8 mouse cellular contexts compared by ENCODE assay signal in the genomic region with DNA sequence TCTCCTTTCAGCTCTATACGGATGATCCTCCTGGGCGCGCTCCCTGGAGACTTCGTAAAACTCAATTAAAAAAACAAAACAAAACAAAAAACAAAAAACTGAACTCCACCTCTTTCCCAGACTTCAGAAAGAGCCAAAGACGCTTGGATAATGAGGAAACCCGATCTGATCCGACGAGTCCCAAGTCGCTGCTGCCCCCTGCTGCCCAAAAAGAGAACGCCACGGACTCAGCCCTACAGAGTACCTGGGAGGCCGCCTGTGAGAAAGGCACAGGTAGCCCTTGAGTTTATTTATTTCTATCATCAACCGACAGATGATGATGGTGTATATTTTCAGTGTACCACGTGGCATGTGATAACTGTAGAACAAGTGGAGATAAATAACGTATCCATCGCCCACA. TPM values are rescaled to one million over a fixed set of nuclear protein-coding genes. Genes with fewer than 3 reads are reported as not detected.
DNase-seq lines count a peak whose midpoint lies in the region; ATAC-seq lines count a peak whose summit lies in the region.

No protein-coding gene starts in this region.

- H3K27ac ChIP-seq in hindbrain, embryonic 13.5 days: no peak overlapping the region

- peak overlapping the region; percentile 23; the same call in 1 of the 2 replicates for H3K4me2 ChIP-seq in hindbrain, embryonic 13.5 days

- H3K36me3 ChIP-seq in hindbrain, embryonic 13.5 days: no peaks in the 10 kb centered on the region

- WGBS in hindbrain, embryonic 13.5 days: 6% methylated on average over 16 of the region's 16 CpGs

- peaks cover 29% of the 10 kb centered on the region for H3K4me1 ChIP-seq in hindbrain, embryonic 13.5 days (replicated peaks)

- no peak overlapping the region for H3K4me3 ChIP-seq in hindbrain, embryonic 13.5 days

- H3K9ac ChIP-seq in hindbrain, embryonic 13.5 days: no peak overlapping the region

- no peak for ATAC-seq in hindbrain, embryonic 13.5 days (ENCODE audit: low FRiP score)

- H3K27me3 ChIP-seq in hindbrain, embryonic 13.5 days: peaks cover 46% of the 10 kb centered on the region

- H3K9me3 ChIP-seq in hindbrain, embryonic 13.5 days: no peaks in the 10 kb centered on the region

- DNase-seq in Muller cell, postnatal 12 days (ENCODE audit: inconsistent ontology term): peak; percentile 42
- peak; percentile 94 to 97 for DNase-seq in cerebellum, postnatal 10 days
- DNase-seq in frontal cortex, postnatal 10 days (ENCODE audit: low spot score in 2 of 2): peak; percentile 54 to 80
- DNase-seq in layer of hippocampus, postnatal 25 days (ENCODE audit: extremely low spot score in 1 of 2, low spot score in 1 of 2): peak; percentile 84 to 97
- peak; percentile 68 to 86 for DNase-seq in lung, postnatal 4 days
- DNase-seq in right cerebral cortex, postnatal 14 days: peak; percentile 90
- DNase-seq in urinary bladder, postnatal 10 days (ENCODE audit: low spot score): peak; percentile 50

RNA-seq across cellular contexts. Expression of a gene that starts 14.5 kb away (rescaled TPM):
- 917 and 923 TPM in 2 replicates for polyA plus RNA-seq in hindbrain, embryonic 13.5 days (2015; fragmentation: Nextera tagmentation; extraction: Ambion mirVana)
- 1,000 to 10,000 TPM; 1,278 to 1,525 TPM for total RNA-seq in layer of hippocampus, postnatal 25 days (2021)

RNA-seq across cellular contexts. Expression of a gene that starts 46.8 kb away (rescaled TPM):
- polyA plus RNA-seq in hindbrain, embryonic 13.5 days (2015; fragmentation: Nextera tagmentation; extraction: Ambion mirVana): 18.6 and 22.2 TPM in 2 replicates
- total RNA-seq in layer of hippocampus, postnatal 25 days (2021): 1 to 10 TPM in 1 of 2 experiments, under 1 TPM in 1; 0.85 to 2.6 TPM

Comparison
In these comparisons a context has a peak if more than half of its experiments do, and no peak if none do; other contexts are left out.
1. DNase-seq: peak in every context shown above with its lines; median percentile 96 in cerebellum, postnatal 10 days; 90 in layer of hippocampus, postnatal 25 days; 90 in right cerebral cortex, postnatal 14 days; 77 in lung, postnatal 4 days; 67 in frontal cortex, postnatal 10 days; 50 in urinary bladder, postnatal 10 days; 42 in Muller cell, postnatal 12 days.